Mouse (Mus musculus) T-helper 2 cell (primary cell): Measurements from ENCODE around the gene 6030452D12Rik.

Experiments
- in situ Hi-C: fragments of 300-600 bp; cut with MboI, MseI; formaldehyde crosslinking; loops from one replicate; pipeline ENCODE4 v1.15.1; 2025; ENCODE audit warnings: high pct_unique_total_duplicates

Gene 6030452D12Rik

GRCm38 (mm10) chr8:106516581-106516980 lies 16.3 kb downstream of the 6030452D12Rik start:
- in situ Hi-C loops: loop anchor here (5.0 kb wide), 1 partner anchor 64 kb away; no protein-coding TSS in a partner anchor

GRCm38 (mm10) chr8:106518763-106519162 lies 18.4 kb downstream of the 6030452D12Rik start:
- in situ Hi-C loops: loop anchor here (5.0 kb wide), 1 partner anchor 66 kb away; no protein-coding TSS in a partner anchor

- in situ Hi-C loops: no loop called here
Measured at GRCm38 (mm10) chr8:106520578-106520977, 20.3 kb downstream of the 6030452D12Rik start.

- in situ Hi-C loops: no loop called here
Measured at GRCm38 (mm10) chr8:106521845-106522244, 21.5 kb downstream of the 6030452D12Rik start.

- in situ Hi-C loops: no loop called here
Measured at GRCm38 (mm10) chr8:106526725-106527124, 26.4 kb downstream of the 6030452D12Rik start.

- in situ Hi-C loops: no loop called here
Measured at GRCm38 (mm10) chr8:106527241-106528036, 27.1 kb downstream of the 6030452D12Rik start.

GRCm38 (mm10) chr8:106528596-106529249 lies 28.4 kb downstream of the 6030452D12Rik start:
- in situ Hi-C loops: no loop called here

- in situ Hi-C loops: no loop called here
Measured at GRCm38 (mm10) chr8:106529885-106530482, 29.7 kb downstream of the 6030452D12Rik start.

GRCm38 (mm10) chr8:106530566-106530965 lies 30.2 kb downstream of the 6030452D12Rik start:
- in situ Hi-C loops: no loop called here

- in situ Hi-C loops: no loop called here
Measured at GRCm38 (mm10) chr8:106533709-106534108, 33.4 kb downstream of the 6030452D12Rik start.

- in situ Hi-C loops: no loop called here
Measured at GRCm38 (mm10) chr8:106534449-106534848, 34.1 kb downstream of the 6030452D12Rik start.

GRCm38 (mm10) chr8:106535448-106535847 lies 35.1 kb downstream of the 6030452D12Rik start:
- in situ Hi-C loops: loop anchor here (5.0 kb wide), 1 partner anchor 88 kb away; no protein-coding TSS in a partner anchor

- in situ Hi-C loops: loop anchor here (5.0 kb wide), 1 partner anchor 92 kb away; no protein-coding TSS in a partner anchor
Measured at GRCm38 (mm10) chr8:106539193-106539592, 38.9 kb downstream of the 6030452D12Rik start.

- in situ Hi-C loops: no loop called here
Measured at GRCm38 (mm10) chr8:106541002-106541401, 40.7 kb downstream of the 6030452D12Rik start.

GRCm38 (mm10) chr8:106543043-106543442 lies 42.7 kb downstream of the 6030452D12Rik start:
- in situ Hi-C loops: no loop called here

- in situ Hi-C loops: no loop called here
Measured at GRCm38 (mm10) chr8:106545149-106545548, 44.8 kb downstream of the 6030452D12Rik start.

- in situ Hi-C loops: no loop called here
Measured at GRCm38 (mm10) chr8:106546746-106547145, 46.4 kb downstream of the 6030452D12Rik start.

GRCm38 (mm10) chr8:106548366-106548936 lies 48.1 kb downstream of the 6030452D12Rik start:
- in situ Hi-C loops: no loop called here

- in situ Hi-C loops: no loop called here
Measured at GRCm38 (mm10) chr8:106550906-106551305, 50.6 kb downstream of the 6030452D12Rik start.

GRCm38 (mm10) chr8:106554011-106554410 lies 53.7 kb downstream of the 6030452D12Rik start:
- in situ Hi-C loops: no loop called here

- in situ Hi-C loops: no loop called here
Measured at GRCm38 (mm10) chr8:106556068-106556645, 55.8 kb downstream of the 6030452D12Rik start.
